Mouse (Mus musculus) megakaryocyte, adult 5-6 weeks (primary cell): ENCODE measurements around the gene Tmem221. TPM values are rescaled to one million over a fixed set of nuclear protein-coding genes. Genes with fewer than 3 reads are reported as not detected.

Experiments used
- ATAC-seq: 2 replicates; pipeline ENCODE4 v1.8.0; 2016; ENCODE audit warnings: mild to moderate bottlenecking, inconsistent platforms; ENCODE audit not compliant: poor library complexity, severe bottlenecking
- total RNA-seq, 2 experiments: library from RNA; stranded (forward) in 1 of 2; stranded (reverse) in 1 of 2; fragments of 153-499, 151-499 nt in 1 of 2; fragments of 221-1000, 200-1000 nt in 1 of 2; gene quantifications; 2 replicates each; pipeline versions ENCODE4 v1.2.3 to v1.2.4; 2015 to 2017

The Tmem221 gene
- total RNA-seq, 2 experiments from 2014 or later, result 0.99 to 1.8 TPM

DNA sequence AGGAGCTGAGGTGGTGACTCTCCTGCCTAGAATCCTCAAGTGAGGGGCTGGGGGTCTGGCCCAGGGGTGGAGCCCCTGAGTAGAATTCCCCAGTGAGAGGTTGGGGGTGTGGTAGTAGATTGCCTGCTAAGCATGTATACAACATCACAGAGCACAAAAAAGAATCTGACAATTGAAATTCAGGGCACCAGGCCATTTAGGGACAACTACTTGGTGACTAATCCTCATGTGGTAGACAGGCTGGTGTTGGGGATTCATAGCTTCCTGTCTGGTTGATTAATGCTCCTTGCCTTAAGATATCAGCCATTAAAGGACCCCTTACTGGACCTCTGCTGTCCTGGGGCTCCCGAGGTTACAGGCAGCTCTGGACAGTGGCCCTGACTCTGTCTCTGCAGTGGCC lies 20.3 kb upstream of the Tmem221 start:
- no peak for ATAC-seq

DNA sequence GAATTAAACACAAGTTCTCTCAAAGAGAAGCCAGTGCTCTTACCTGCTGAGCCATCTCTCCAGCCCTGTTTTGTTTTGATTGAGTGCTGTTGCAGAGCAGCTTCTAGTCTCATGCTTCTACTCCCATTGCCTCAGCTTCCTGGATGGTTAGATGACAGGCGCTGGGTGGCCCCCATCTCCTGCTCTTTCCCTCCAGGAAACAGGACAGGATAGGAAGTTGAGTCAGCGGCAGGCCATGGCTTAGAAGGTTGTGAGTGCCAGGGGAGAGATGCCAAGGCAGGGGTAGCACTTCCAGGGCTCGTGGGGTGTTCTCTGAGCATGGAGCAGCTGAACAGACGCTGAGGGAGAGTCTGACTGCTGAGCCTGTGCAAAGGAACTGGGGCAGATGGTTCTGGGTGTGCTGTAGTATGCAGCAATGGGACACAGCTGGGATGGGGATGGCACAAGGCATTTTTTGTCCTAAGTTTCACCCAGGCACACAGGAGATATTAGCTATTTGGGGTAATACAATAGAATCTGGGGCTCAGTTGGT lies 19.3 kb upstream of the Tmem221 start:
- ATAC-seq, result no peak

DNA sequence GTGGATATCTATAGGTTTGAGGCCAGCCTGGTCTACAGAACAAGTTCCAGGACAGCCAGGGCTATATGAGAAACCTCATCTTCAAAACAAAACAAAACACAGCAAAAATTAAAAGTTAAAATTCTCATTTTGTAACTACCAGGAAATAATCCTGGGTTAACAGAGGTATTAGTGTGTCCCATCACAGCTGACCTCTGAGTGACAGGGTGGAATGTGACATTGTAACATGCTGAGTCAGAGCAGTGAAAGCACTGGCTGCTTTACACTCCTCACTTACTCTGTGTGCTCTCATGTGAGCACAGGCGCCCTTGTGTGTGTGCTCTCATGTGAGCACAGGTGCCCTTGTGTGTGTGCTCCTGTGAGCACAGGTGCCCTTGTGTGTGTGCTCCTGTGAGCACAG lies 16.3 kb upstream of the Tmem221 start:
- no peak for ATAC-seq

DNA sequence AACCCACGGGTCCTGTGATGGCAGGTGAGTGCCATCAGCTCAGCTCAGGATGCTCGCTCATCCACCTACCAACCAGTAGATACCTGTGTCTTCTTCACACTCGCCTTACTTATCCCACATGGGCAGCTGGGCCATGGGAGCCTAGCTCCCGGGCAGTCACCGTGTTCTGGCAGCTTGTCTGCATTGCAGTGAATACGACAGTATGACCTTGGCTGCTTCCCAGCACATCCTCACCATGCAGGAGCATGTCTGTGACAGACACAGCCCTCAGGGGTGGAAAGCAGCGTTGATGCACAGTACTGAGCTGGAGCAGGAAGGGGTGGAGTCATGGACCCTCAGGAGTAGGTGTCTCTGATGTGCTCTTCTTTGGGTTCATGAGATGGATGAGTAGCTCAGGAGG lies 15.8 kb upstream of the Tmem221 start:
- no peak for ATAC-seq

DNA sequence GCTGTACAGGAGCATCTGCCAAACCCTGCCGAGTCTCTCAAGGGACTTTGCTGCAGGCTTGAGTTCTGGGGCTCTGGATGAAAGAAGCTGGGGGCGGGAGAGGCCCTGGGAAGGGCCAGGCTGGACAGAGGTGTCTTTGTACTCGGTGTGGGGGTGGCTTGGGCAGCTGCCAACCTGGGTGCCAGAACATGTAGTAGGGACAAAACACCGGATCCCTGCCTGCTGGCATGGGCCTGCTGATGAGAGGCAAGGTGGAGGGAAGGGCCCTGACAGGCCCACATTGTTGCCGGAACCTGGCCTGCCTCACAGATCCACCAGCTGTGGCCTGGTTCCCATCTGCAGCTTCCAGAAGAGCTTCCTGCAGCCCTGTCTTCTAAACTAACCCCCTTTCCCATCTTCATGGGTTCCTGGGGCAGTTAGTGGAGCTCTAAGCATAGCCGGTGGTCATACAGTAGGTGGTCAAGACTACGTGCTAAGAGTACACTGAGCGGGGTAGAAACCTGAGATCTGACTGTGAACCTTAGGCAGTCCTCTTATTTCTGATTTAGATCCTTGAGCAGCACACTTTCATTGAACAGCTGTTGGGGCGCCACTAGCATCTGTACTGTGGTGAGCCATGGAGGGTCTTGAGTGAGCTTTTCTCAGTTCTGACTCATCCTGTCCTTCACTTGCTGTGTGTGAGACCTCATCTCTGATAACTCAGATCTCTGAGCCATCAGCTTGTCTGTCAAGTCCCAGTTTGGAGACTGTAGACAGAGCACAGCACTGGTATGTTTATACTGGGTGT lies 14.4 kb upstream of the Tmem221 start:
- ATAC-seq, result no peak

DNA sequence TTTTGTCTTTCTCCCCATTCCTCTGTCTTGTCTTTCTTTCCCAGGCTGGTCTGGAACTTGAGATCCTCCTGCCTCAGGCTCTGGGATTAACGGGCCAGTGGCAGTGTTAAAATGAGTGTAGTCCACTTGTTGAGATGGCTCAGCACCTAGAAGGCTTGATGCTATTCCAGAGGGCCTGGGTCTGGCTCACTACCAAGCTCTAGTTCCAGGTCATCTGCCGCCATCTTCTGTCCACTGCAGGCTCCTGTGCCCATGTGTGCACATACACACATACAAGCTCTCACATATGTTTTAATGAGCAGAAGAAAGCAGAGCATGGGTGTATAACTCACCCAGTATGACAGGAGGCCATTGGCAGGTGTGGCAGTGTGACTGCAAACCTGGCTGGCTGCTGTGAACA lies 13.4 kb upstream of the Tmem221 start:
- no peak for ATAC-seq

DNA sequence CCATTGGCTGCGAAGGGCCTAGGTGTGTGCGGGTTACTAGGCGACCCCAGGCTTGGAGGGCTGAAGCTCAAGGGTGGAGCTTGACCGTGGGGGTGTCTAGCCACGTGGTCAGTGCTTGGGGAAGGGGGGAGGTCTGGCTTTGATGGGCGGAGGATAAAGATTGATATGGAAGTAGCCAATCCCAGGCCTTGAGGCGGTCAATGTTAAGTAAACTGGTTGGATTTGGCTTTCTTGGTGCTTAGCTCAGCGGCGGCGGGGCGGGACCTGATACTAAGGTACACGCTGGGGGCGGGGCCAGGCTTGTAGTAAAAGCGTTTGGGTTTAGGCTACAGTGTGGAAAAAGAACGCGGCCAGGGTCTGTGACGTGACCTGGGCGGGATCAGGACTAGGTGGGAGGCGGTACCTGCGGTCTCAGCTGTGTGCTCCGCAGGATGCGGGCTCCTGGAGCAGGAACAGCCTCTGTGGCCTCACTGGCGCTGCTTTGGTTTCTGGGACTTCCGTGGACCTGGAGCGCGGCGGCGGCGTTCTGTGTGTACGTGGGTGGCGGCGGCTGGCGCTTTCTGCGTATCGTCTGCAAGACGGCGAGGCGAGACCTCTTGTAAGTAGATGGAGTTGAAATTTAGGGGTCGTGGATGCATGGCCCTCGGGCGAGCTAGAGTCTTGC lies 11.8 kb upstream of the Tmem221 start:
- ATAC-seq, result peak; percentile 77

DNA sequence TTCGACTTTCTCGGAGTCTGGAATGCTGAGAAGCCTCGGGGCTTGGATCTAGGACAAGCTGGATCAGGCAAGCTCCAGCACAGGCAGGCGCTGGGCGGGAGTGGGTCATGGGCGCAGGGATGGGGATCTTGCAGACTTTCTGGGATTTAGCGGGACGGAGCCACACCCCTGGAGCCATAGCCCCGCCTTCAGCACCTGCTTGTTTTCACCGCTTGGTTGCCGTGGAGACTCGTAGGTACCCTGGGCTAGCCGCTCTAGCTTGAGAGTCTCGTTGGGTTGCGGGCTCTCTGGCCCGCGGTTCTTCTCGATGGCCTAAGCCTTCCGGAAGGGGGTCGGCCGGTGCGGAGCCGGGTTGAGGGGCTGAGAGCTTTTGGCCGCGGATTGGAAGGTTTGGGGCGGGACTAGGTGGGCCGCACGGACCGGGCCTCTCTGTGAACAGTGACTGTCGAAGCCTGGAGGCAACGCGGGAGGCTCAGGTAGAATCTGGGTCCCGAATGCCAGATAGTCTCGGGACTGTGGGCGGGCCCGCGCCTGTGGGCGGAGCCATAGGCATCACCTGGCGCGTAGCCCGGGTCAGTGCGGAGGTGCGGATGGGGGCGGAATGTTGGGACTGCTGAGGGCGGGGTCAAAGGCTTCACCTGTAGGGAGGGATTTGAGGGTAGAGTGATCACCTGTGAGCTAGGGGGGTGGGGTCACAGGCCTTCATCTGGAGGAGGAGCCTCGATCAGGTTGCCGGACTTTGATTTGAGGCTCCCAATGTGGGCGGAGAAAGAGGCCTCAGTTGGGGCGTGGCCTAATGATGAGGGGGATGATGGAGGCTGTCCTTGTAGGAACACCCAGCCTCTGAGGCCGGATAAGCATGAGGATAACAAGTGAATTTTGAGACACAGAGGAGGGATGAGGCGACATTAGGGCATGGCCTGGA lies 11.0 kb upstream of the Tmem221 start:
- peak; percentile 53 for ATAC-seq

DNA sequence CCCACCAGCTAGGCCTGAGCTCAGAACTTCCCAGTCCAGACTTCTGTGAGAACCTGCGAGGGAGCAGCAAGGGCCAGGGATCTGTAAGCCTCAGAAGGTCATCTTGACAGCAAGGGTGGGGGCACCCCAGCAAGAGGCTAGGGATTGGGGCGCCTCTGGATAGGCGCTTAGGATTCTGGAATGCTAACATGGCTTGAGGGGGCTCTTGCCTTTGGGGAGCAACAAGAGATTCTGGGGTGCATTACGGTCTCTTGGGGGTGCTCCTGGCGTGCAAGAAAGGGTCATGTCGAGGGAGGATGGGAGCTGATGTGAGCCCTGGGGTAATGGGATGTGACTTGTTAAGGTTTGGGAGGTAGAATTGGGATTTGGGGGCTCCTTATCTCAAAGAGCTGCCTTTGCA lies 10.3 kb upstream of the Tmem221 start:
- ATAC-seq, result no peak

DNA sequence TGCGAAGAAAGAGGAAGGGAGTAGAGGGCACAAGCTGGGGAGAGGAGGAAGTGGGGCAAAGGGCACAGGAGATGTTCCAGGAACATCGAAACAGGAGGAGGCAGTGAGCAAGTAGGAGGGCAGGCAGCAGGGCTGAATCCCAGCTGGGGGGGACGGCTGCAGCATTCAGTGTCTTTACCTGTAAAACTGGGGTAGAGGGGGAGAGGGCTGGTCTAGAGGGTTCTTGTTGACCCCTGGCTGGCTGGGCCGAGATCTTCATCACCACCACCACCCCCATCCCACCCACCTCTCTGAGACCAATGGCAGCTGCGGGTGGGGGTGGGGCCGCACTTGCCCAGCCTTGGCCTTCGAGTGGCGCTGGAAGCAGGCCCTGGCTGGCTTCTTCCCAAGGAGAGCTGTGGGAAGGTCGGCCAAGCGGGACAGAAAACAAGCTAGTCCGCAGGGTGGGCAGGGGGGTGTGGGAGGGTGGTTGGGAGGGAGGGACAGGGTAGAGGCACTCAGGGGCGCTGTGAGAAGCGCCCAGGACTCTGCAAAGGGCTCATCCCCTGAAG lies 9.8 kb upstream of the Tmem221 start, which contains the start of gene Slc27a1:
TSS of gene Slc27a1 (plus strand) at position 496 of the 551 bp plus-strand sequence.
- ATAC-seq, result peak; percentile 31; the same call in 1 of the 2 replicates

DNA sequence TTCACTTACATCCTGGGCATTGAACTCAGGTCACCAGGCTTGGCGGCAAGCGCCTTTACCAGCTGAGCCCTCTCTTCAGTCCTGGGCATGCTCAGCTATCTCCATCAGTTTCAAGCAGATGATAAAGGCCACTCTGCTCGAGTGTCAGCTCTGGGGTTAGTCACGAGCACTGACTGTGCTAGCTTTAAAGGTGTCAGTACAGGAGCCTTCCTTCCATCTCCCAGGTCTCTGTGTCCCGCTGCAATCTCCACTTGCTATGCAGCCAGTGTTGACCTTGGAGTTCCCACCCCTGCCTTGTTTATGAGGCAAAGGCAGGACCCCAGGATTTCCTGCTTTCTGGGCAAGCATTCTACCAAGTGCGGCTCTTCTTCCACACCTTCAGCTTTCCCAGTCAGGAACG lies 8.9 kb upstream of the Tmem221 start:
- ATAC-seq, result no peak

DNA sequence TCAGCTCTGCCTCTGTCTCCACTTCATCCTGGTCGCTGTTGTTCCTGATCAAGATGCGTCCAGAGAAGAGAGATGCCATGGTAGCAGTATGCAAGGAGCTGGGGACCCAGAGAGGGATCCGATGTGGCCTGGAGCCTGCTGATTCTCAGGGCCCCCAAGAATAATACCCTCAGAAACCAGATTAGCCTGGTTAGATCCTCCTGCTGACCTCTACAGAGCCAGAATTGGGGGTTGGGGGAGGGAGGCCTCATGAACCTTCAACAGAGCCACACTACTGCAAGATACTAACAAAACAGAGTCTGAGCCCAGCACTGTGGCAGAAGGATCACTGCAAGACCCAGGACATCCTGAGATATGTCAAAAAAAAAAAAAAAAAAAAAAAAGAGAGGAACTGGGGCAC lies 7.8 kb upstream of the Tmem221 start, which contains the start of gene Nxnl1:
TSS of gene Nxnl1 (minus strand) at position 101 of the 400 bp plus-strand sequence.
- ATAC-seq, result no peak

DNA sequence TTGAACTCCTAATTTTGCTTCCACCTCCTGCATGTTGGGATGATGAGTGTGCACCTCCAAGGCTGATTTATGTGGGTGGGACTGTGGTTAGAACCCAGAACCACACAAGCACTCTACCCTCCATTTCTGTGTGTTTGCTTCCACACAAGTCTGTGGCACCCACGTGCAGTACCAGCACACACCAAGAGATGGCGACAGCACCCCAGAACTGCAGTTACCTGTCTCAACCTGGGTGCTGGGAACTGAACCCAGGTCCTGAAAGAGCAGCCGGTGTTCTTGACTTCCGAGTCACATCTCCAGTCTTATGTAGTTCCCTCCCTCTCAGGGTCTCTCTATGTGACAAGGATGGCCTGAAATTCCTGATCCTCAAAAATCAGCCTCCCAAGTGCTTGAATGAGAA lies 5.3 kb upstream of the Tmem221 start:
- ATAC-seq, result no peak

DNA sequence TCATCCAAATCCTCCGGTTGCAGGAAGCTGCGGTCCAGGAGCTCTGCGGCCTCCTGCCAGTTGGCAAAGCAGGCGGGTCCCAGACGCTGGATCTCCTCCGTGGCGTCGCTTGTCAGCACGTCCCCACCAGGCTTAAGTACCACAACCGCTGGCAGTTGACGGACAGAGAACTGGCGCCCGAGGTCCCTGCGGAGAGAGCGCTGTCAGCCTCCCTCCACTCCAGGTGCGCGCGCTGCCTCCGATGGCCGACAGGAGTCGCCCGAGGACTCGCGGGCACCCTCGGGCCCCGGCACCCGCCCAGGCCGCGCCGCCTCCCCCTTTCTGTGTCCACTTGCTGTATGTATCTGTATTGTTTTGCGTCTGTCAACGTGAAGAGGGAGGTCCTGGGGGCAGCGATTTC lies 4.1 kb upstream of the Tmem221 start:
- ATAC-seq, result peak; percentile 83

DNA sequence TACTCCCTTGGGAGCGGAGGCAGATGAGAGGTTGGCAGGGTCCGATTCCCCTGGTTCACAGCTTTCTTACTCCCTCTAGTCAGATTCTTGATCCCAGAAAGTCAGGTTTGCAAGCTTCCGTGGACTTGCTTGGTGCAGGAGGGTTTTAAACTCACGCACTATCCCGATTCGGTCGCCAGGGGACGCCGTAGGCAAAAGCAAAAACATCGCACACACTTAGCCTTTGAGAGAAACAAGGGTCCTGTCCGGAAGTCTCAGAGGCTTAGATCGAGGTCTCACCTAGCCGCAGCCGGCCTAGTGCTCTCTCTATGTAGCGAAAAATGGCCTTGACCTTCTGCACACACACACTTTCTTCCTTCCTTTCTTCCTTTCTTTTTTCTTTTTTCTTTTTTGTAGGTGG lies 2.7 kb upstream of the Tmem221 start:
- peak; percentile 67 for ATAC-seq

DNA sequence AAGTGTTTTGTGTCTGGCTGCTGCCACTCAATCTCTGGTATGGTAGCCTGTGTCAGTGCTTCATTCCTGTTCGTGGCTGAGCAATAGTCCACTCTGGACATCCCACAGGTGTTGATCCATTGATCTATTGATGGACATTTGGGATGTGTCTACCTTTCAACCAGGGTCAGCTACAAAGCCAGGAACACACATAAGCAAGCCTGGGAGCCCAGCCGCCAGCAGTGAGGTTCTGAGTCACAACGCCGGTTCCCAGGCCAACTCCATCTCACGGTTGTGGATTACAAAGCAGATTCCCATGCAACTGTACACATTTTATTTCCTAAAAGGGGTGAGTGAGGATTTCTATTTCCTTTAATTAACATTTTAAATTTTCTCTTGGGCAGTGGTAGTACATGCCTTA lies 2.1 kb upstream of the Tmem221 start:
- no peak for ATAC-seq

DNA sequence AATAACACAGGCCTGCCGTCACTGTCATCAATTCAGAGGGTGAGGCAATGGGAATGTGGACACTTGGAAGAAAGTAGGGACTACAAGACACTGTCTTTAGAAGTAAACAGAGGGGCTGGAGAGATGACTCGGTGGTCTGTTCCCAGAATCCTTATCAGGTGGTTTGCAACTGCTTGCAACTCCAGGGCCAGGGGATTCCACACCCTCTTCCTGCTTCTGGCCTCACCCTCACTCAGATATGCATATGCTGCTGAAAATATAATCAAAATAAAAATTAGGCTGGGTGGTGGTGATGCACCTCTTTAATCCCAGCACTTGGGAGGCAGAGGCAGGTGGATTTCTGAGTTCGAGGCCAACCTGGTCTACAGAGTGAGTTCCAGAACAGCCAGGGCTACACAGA lies 1.4 kb upstream of the Tmem221 start:
- ATAC-seq, result no peak

DNA sequence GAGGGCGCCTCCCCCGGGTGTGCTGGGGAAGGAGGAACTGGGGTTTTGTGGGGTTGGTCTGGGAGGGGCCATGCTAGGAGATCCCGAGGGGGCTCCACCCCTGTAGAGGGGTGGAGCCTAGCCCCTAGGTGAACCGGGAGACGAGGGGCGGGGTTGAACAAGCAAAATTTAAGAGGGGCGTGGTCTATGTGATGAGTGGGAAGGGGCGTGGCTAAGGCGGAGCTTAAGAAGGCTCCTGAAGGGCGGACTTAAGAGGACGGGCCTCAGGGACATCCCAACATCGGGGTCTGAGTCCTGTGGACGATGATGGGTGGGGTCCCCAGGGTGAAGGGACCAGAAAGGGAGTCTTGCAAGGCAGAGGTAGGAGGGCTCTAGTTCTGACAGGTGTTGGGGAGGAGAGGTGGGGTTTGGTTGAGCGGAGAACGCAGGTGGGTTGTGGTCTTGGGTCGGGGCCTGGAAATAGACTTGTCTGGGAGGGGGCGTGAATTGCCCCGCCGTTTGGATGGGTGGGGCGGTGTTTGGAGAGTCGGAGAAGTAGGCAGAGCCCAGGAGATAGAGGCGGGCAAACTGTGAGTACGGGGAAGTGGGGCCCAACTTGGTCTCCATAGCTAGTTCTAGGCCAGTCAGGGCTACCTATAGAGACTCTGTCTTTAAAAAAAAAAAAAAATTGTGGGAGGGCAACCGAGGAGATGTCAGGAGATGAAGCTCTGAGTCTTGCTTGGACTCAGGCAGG lies 453 bp upstream of the Tmem221 start:
- ATAC-seq, result peak; percentile 58

DNA sequence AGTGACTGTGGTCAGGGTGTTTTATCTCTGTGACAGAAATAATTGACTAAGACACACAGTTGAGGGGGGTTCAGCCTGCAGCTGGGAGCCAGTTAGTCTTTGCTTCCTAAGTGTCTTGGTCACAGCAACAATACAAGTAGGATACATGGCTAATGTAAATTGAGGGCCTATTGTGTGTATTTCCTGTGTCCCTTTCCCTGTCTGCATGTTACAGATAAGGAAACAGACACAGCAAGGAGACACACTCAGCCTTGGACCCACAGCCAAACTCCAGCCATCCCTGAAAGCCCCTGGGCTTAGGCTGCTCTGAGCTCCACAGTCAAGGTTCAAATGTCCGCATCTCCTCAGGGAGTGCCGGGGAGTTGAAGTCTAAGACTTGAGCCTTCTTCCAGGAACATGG lies 4.0 kb downstream of the Tmem221 start:
- no peak for ATAC-seq

DNA sequence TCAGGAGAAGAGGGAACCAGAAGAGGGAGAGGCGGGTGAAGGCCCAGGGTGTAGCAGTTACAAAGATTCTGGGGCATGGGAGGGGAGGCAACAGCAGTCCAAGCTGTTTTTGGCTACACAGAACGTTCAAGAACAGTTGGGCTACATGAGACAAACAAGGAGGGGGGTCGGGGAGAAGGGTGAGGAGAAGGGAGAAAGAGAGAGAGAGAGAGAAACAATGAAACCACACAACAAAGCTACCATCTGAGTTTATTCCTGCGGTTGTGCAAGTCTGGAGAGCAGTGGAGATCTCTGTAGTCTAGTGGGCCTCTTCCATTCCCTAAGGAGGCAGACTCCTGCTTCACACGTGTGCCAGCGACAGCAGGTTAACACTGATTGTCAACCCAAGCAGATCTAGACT lies 4.7 kb downstream of the Tmem221 start:
- no peak for ATAC-seq
